Mouse (Mus musculus) T-helper 1 cell (primary cell): ENCODE results near the gene Upf3b.
"Not testable (repeated sequence)": the region's sequence is repeated elsewhere in the genome, so short reads cannot be mapped to it uniquely, and the experiment has no call there.

Experiments
- in situ Hi-C: fragments of 300-600 bp; cut with MboI, MseI; formaldehyde crosslinking; loops from one replicate; pipeline ENCODE4 v1.15.1; 2025; ENCODE audit warnings: high pct_unique_total_duplicates

Gene Upf3b

GRCm38 (mm10) chrX:37080345-37080744, 29.8 kb downstream of the Upf3b start:
- in situ Hi-C loops = not testable (repeated sequence)

GRCm38 (mm10) chrX:37076651-37077050, 33.5 kb downstream of the Upf3b start:
- in situ Hi-C loops = no loop called here

- in situ Hi-C loops = no loop called here
Measured at GRCm38 (mm10) chrX:37074262-37074892, 35.7 kb downstream of the Upf3b start.

- in situ Hi-C loops = no loop called here
Measured at GRCm38 (mm10) chrX:37068766-37069165, 41.4 kb downstream of the Upf3b start.

- in situ Hi-C loops = no loop called here
Measured at GRCm38 (mm10) chrX:37067299-37067698, 42.8 kb downstream of the Upf3b start.

- in situ Hi-C loops = no loop called here
Measured at GRCm38 (mm10) chrX:37063902-37064301, 46.2 kb downstream of the Upf3b start.

- in situ Hi-C loops = no loop called here
Measured at GRCm38 (mm10) chrX:37048890-37049823, 61.0 kb downstream of the Upf3b start.

GRCm38 (mm10) chrX:37048066-37048889, 61.8 kb downstream of the Upf3b start, which contains the start of gene Sowahd:
Gene Sowahd (plus strand): TSS chrX:37048845.
- in situ Hi-C loops = no loop called here

GRCm38 (mm10) chrX:37042726-37043125, 67.4 kb downstream of the Upf3b start:
- in situ Hi-C loops = no loop called here
